Mouse (Mus musculus): ENCODE results near the gene Lrch1.

GRCm38 (mm10) chr14:74882754-74883153, 64.9 kb downstream of the Lrch1 start:
- TF ChIP-seq CTCF (IDR thresholded peaks at IDR 0.05; ENCODE audit: insufficient read depth, low read depth, low read length) (no peak), POLR2A (IDR thresholded peaks at IDR 0.05; ENCODE audit: insufficient read depth, low read depth, low read length) (no peak)
